Mouse (Mus musculus): ENCODE data around the gene Olfr1320. TPM values are rescaled to one million over a fixed set of nuclear protein-coding genes. Genes with fewer than 3 reads are reported as not detected.
"Not testable (repeated sequence)": the region's sequence is repeated elsewhere in the genome, so short reads cannot be mapped to it uniquely, and the experiment has no call there.

Gene Olfr1320
- polyA plus RNA-seq (2012; rRNA removed), result not detected in 2 replicates

GRCm38 (mm10) chrX:49672033-49672432, at the start of gene Olfr1320:
TSS of gene Olfr1320 (plus strand) at chrX:49672333.
- no peak for DNase-seq (ENCODE audit: low spot score)

- no peak for DNase-seq (ENCODE audit: low spot score)
These were observed 44.6 kb upstream of the Olfr1320 start for GRCm38 (mm10) chrX:49627566-49627965.

GRCm38 (mm10) chrX:49631195-49631594, 40.9 kb upstream of the Olfr1320 start:
- DNase-seq (ENCODE audit: low spot score), result no peak

GRCm38 (mm10) chrX:49660781-49661180, 11.4 kb upstream of the Olfr1320 start:
- DNase-seq (ENCODE audit: low spot score), result not testable (repeated sequence)

Other genes with a start within 250 kb of the Olfr1320 start
- 0.17 and 0.27 TPM in 2 replicates for gene Arhgap36, start 208.4 kb upstream of the Olfr1320 start, polyA plus RNA-seq (2012; rRNA removed)
- not detected in 2 replicates for gene Olfr1321, start 62.7 kb downstream of the Olfr1320 start, polyA plus RNA-seq (2012; rRNA removed)
- 0.51 and 0.52 TPM in 2 replicates for gene Igsf1, start 125.4 kb downstream of the Olfr1320 start, polyA plus RNA-seq (2012; rRNA removed)
- not detected in 2 replicates for gene Olfr1322, start 219.2 kb downstream of the Olfr1320 start, polyA plus RNA-seq (2012; rRNA removed)